Mouse (Mus musculus) forebrain, postnatal 0 days (tissue): ENCODE measurements at regions not wholly inside any gene's neighbourhood (a gene's known extent, or its start where the extent isn't known, plus 50 kb on each side); places are given as distances from the start of the nearest gene placed in this dataset.

ENCODE experiments used
- ATAC-seq: fragments of 200-750 bp; cut with Nextera tagmentation; 2 replicates; pipeline ENCODE4 v1.8.0; 2017; ENCODE audit warnings: mild to moderate bottlenecking, moderate library complexity
- DNase-seq: peaks from one replicate; pipeline ENCODE4 v3.0.0-alpha.2; 2015
- H3K27ac ChIP-seq: fragments of 300-500 bp; sonication (generic); 2 replicates; pipeline ENCODE4 v1.5.1; 2014; ENCODE audit warnings: low read depth, mild to moderate bottlenecking, antibody characterized with exemption, low read length, moderate library complexity, mixed read lengths
- H3K27me3 ChIP-seq: fragments of 300-500 bp; sonication (generic); 2 replicates; pipeline ENCODE4 v1.6.1; 2014; ENCODE audit warnings: mild to moderate bottlenecking, low read length, mixed read lengths; ENCODE audit not compliant: insufficient read depth
- H3K36me3 ChIP-seq: fragments of 300-500 bp; sonication (generic); 2 replicates; pipeline ENCODE4 v1.6.1; 2014; ENCODE audit warnings: mild to moderate bottlenecking, moderate library complexity; ENCODE audit not compliant: insufficient read depth
- H3K4me1 ChIP-seq: fragments of 300-500 bp; sonication (generic); 2 replicates; pipeline ENCODE4 v1.6.1; 2014; ENCODE audit warnings: antibody characterized with exemption; ENCODE audit not compliant: insufficient read depth
- H3K4me2 ChIP-seq: fragments of 300-500 bp; sonication (generic); 2 replicates; pipeline ENCODE4 v1.6.1; 2014; ENCODE audit warnings: low read depth, mild to moderate bottlenecking, moderate library complexity
- H3K4me3 ChIP-seq: fragments of 300-500 bp; sonication (generic); 2 replicates; pipeline ENCODE4 v1.5.1; 2014; ENCODE audit warnings: low read depth, low read length, mixed read lengths
- H3K9ac ChIP-seq: fragments of 300-500 bp; sonication (generic); 2 replicates; pipeline ENCODE4 v1.6.1; 2014; ENCODE audit warnings: mild to moderate bottlenecking
- H3K9me3 ChIP-seq: fragments of 300-500 bp; sonication (generic); 2 replicates; pipeline ENCODE4 v1.6.1; 2016; ENCODE audit warnings: low read length
- CTCF ChIP-seq: sonication (generic); IDR thresholded peaks from 2 replicates; pipeline ENCODE4 v1.5.1; 2016; ENCODE audit warnings: antibody characterized with exemption, control low read depth, low read depth
- WGBS: fragments of 180-500 bp; shearing (Covaris S2); extraction: QIAGEN DNeasy Blood & Tissue Kit; methylation state at CpG from one replicate; pipeline ENCODE4 v1.1.7; 2014; 5-methylcytosine and 5-hydroxymethylcytosine counted together

DNA sequence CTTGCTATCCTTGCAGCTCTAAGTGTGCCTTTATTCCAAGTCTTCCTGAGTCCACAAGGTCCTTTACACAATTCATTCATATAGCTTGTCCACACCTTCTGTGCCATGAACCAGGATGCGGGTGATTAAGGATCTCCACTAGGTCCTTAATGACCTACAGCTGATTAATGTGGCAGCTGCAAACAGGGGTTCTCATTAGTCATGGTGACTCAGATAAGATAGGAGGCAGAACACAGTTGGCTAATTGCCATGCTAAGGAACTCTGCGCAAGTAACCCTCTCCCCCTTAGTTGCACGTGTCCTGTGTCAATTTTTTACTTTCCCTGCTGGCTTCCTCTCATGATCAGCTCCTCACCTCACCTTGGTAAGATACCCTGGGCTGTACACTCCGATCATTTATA lies 139.7 kb upstream of the Egflam start:
- 85% methylated on average over 4 of the region's 4 CpGs for WGBS
- H3K27me3 ChIP-seq = no peaks in the 10 kb centered on the region

DNA sequence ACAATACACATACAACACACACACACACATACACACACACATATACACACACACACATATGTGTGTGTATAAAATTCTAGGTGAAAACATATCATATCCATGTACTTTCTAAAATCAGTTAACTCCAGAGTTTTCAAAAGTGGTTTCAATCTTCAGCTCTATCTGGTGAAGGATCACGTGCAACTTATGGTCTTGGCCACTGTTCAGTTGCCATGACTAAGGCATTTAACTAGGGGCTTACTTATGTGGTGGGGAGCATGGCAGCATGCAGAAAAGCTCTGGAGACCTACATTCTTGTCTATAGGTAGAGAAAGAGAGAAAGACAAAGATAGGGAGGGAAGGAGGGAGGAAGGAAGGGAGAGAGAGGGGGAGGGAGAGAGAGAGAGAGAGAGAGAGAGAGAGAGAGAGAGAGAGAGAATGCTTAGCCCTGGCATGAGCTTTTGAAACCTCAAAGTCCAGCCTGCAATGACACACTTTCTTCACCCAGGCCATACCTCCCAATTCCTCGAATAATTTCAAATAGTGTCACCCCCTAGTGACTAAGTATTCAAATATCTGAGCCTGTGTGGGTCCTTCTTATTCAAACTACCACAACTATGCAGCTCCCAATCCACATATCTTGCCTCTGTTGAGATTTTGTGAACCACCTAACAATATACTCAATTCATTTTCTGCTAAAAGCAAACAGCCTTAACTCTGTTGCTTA lies 155.1 kb upstream of the Egflam start:
- H3K4me2 ChIP-seq = no peak overlapping the region
- no peaks in the 10 kb centered on the region for H3K27me3 ChIP-seq
- WGBS = 75% methylated on average over 2 of the region's 2 CpGs
- H3K9me3 ChIP-seq = no peaks in the 10 kb centered on the region
- no peak overlapping the region for H3K9ac ChIP-seq
- no peak overlapping the region for H3K27ac ChIP-seq
- TF ChIP-seq CTCF = no peak
- no peak overlapping the region for H3K4me3 ChIP-seq
- H3K4me1 ChIP-seq = no peaks in the 10 kb centered on the region
- no peak for DNase-seq
- H3K36me3 ChIP-seq = no peaks in the 10 kb centered on the region
- ATAC-seq = no peak

More for the DNA sequence above, 139.7 kb upstream of the Egflam start:
- Histone ChIP-seq H3K9ac (no peak overlapping the region), H3K9me3 (no peaks in the 10 kb centered on the region), H3K27ac (no peak overlapping the region), H3K4me1 (no peaks in the 10 kb centered on the region), H3K36me3 (no peaks in the 10 kb centered on the region), H3K4me2 (no peak overlapping the region), H3K4me3 (no peak overlapping the region)
- no peak for DNase-seq
- TF ChIP-seq CTCF = no peak
- no peak for ATAC-seq

DNA sequence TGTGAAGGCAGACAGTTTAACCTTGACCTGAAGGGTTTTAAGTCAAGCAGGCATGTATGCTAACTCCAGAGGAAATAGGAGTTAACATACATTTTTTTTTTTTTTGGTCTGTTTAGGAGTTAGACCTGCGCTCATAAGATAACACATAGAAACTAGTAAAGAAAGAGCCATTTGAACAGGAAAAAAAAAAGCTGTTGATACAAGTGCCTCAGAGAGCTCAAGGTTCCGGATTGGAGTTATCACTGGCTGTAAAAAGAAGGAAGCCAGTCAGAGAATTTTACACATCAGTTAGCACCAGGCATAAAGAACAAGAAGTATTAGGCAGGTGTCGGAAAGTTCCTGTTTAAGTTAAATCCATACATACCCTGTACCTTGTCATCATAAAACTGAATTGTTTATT lies 156.2 kb upstream of the Egflam start:
- no peaks in the 10 kb centered on the region for H3K36me3 ChIP-seq
- no peak overlapping the region for H3K4me2 ChIP-seq
- no peaks in the 10 kb centered on the region for H3K4me1 ChIP-seq
- no peak overlapping the region for H3K27ac ChIP-seq
- H3K27me3 ChIP-seq = no peaks in the 10 kb centered on the region
- H3K9me3 ChIP-seq = no peaks in the 10 kb centered on the region
- H3K4me3 ChIP-seq = no peak overlapping the region
- 94% methylated on average over 3 of the region's 3 CpGs for WGBS
- no peak for TF ChIP-seq CTCF
- DNase-seq (no peak), ATAC-seq (no peak)
- H3K9ac ChIP-seq = no peak overlapping the region

DNA sequence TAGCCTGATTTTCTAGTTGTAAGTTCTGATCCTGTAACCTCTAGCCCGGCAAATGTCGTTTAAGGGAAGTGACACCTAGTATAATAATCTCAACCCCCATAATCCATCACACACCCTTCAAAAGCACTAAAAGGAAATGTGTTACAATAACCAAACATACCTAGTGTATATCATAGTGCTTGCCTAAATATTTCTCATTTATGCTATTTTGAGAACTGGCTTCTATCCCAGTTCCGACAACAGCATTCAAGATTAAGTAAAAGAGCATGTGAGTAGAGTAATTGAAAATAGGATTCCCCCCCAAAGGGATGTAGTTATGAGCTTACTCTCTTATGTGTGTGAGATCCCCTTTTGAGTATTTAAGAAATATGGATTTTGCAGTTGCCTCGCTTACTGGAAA lies 165.1 kb upstream of the Egflam start:
- 64% methylated on average over 4 of the region's 4 CpGs for WGBS
- H3K27me3 ChIP-seq = no peaks in the 10 kb centered on the region
- ATAC-seq (peak; percentile 34), DNase-seq (no peak)
- H3K9ac ChIP-seq = no peak overlapping the region
- no peak overlapping the region for H3K4me3 ChIP-seq
- no peak overlapping the region for H3K27ac ChIP-seq
- no peaks in the 10 kb centered on the region for H3K36me3 ChIP-seq
- H3K4me1 ChIP-seq = no peaks in the 10 kb centered on the region
- no peaks in the 10 kb centered on the region for H3K9me3 ChIP-seq
- no peak for TF ChIP-seq CTCF
- no peak overlapping the region for H3K4me2 ChIP-seq

DNA sequence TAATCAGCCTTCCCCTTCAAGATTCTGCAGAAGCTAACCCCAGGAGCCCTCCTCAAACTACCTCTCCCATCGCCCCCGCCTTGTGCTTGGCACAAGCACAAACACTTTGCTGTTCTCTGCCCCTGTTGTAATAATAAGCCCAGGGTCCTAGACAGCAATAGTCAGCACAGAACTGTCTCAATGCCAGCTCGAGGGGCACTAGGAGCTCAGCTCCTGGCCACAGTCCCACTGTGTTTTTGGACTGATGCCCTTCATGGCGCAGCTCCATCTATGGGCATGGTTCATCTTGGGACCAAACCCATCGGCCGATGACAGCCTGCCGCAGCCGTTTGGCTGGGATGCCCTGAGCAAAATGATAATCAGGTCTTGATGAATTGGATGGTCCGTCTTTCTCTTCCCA lies 165.5 kb upstream of the Egflam start:
- H3K27ac ChIP-seq = no peak overlapping the region
- no peaks in the 10 kb centered on the region for H3K9me3 ChIP-seq
- no peak overlapping the region for H3K4me3 ChIP-seq
- no peaks in the 10 kb centered on the region for H3K36me3 ChIP-seq
- H3K4me2 ChIP-seq = no peak overlapping the region
- no peaks in the 10 kb centered on the region for H3K4me1 ChIP-seq
- no peaks in the 10 kb centered on the region for H3K27me3 ChIP-seq
- ATAC-seq = peak; percentile 84
- WGBS = 38% methylated on average over 9 of the region's 9 CpGs
- DNase-seq = peak; percentile 80
- no peak for TF ChIP-seq CTCF
- no peak overlapping the region for H3K9ac ChIP-seq

DNA sequence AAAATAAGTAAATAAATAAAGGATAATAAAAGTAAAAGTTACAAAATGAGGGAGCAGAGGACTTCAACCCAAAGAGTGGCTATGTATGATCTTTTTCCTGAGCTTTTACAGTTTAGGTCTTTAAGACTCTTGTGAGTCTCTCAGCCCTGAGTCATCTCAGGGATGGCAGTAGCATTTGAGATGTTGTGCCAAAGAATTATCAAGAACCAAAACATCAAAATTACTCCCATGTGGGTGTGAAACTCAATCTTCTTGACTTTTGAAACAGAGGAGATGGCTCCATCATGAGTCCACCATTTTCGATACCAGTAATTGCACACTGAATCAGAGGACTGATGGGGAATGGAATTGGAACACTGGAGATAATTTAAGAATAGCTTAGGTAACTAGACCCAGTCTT lies 174.0 kb upstream of the Egflam start:
- H3K36me3 ChIP-seq = no peaks in the 10 kb centered on the region
- H3K9me3 ChIP-seq = no peaks in the 10 kb centered on the region
- H3K9ac ChIP-seq = no peak overlapping the region
- H3K4me1 ChIP-seq = no peaks in the 10 kb centered on the region
- H3K27ac ChIP-seq = no peak overlapping the region
- H3K4me2 ChIP-seq = no peak overlapping the region
- no peak for ATAC-seq
- 91% methylated on average over 1 of the region's 1 CpGs for WGBS
- H3K4me3 ChIP-seq = no peak overlapping the region
- no peaks in the 10 kb centered on the region for H3K27me3 ChIP-seq
- TF ChIP-seq CTCF = no peak
- no peak for DNase-seq

DNA sequence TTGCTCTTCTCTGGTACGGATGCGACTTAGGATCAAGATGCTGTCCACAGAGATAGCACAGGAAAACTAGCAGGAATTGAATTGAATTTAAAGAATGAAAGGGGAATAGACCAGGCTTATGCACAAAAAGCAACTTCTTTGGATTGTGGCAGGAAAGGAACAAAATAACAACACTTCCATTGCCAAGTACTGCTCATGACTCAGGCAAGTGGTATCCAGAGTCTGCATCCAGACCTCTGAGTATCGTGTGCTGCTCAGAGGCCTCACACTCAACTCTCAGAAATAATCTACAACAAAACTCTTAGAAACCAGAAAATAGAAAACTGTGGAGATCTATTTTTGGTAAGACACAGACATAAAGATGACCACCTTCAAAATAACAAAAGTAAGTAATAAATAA lies 176.1 kb upstream of the Egflam start:
- H3K4me3 ChIP-seq = no peak overlapping the region
- WGBS = 79% methylated on average over 3 of the region's 3 CpGs
- no peak for DNase-seq

More for the DNA sequence above, 176.1 kb upstream of the Egflam start:
- H3K36me3 ChIP-seq = no peaks in the 10 kb centered on the region
- H3K27me3 ChIP-seq = no peaks in the 10 kb centered on the region
- no peak overlapping the region for H3K4me2 ChIP-seq
- no peaks in the 10 kb centered on the region for H3K4me1 ChIP-seq
- no peak overlapping the region for H3K9ac ChIP-seq
- no peak for ATAC-seq
- no peaks in the 10 kb centered on the region for H3K9me3 ChIP-seq
- no peak overlapping the region for H3K27ac ChIP-seq
- no peak for TF ChIP-seq CTCF
